Comparison of ENCODE assay signal across 8 mouse cellular contexts in the genomic region with DNA sequence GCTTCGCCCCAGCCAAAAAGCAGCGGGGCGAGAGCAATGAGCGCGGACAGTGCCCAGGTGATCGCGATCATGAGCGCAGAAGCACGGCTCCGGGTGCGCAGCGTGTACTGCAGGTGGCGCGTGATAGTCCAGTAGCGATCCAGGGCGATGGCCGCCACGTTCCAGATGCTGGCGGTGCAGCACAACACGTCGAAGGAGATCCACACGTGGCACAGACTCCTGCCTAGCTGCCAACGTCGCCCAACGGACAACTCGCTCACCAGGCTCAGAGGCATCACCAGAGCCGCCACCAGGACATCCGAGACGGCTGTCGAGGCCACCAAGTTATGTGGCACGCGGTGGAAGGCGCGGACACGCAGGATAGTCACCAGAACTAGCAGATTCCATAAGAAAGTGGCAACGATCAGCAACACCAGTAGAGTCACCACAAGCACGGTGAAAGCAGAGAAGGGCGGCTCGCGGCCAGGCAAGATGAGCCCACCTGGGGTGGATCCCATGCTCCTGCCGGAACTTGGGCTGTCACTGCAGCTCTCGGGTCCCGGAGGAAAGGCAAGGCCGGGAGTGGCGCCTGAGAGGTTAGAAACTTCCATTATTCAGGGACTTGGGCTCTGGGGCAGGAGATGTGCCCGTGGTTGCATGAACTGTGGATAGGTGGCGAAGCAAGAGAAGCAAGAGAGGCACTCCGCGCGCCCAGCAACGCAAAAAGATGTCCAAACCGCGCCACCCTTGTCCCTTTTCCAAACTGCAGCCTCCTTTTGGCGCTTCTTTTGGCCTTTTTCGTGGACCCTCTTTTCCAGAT. TPM values are rescaled to one million over a fixed set of nuclear protein-coding genes. Genes with fewer than 3 reads are reported as not detected.
DNase-seq lines count a peak whose midpoint lies in the region; ATAC-seq and TF ChIP-seq lines count a peak whose summit lies in the region.

No protein-coding gene starts in this region.

- 0 out of 2 replicates have a peak, but pooled peaks cover 14% of the 10 kb centered on the region for H3K4me1 ChIP-seq in kidney, postnatal 0 days (replicated peaks; ENCODE audit: insufficient read depth, low read length)
- peaks cover 14% of the 10 kb centered on the region for H3K4me1 ChIP-seq in hindbrain, embryonic 12.5 days
- peaks cover 11% of the 10 kb centered on the region for H3K4me1 ChIP-seq in midbrain, embryonic 11.5 days (ENCODE audit: control insufficient read depth, insufficient read depth, low read length)

- H3K27me3 ChIP-seq in kidney, postnatal 0 days (ENCODE audit: insufficient read depth, low read length) = peaks cover 13% of the 10 kb centered on the region
- peaks cover 33% of the 10 kb centered on the region for H3K27me3 ChIP-seq in hindbrain, embryonic 12.5 days
- peaks cover 18% of the 10 kb centered on the region for H3K27me3 ChIP-seq in midbrain, embryonic 11.5 days (ENCODE audit: control insufficient read depth, insufficient read depth, low read length)

- no peak overlapping the region for H3K9ac ChIP-seq in kidney, postnatal 0 days (ENCODE audit: low read depth, low read length)
- H3K9ac ChIP-seq in hindbrain, embryonic 12.5 days = no peak overlapping the region
- no peak overlapping the region for H3K9ac ChIP-seq in midbrain, embryonic 11.5 days (ENCODE audit: low read length)

- H3K27ac ChIP-seq in kidney, postnatal 0 days = no peak overlapping the region
- H3K27ac ChIP-seq in hindbrain, embryonic 12.5 days = no peak overlapping the region
- H3K27ac ChIP-seq in midbrain, embryonic 11.5 days (ENCODE audit: low read depth, low read length) = no peak overlapping the region

- H3K36me3 ChIP-seq in kidney, postnatal 0 days (ENCODE audit: insufficient read depth, low read length) = no peaks in the 10 kb centered on the region
- H3K36me3 ChIP-seq in hindbrain, embryonic 12.5 days = no peaks in the 10 kb centered on the region
- no peaks in the 10 kb centered on the region for H3K36me3 ChIP-seq in midbrain, embryonic 11.5 days (ENCODE audit: control insufficient read depth, insufficient read depth, low read length)

- H3K4me2 ChIP-seq in kidney, postnatal 0 days (ENCODE audit: low read length) = peak overlapping the region; percentile 47
- H3K4me2 ChIP-seq in hindbrain, embryonic 12.5 days (replicated peaks) = peak overlapping the region; percentile 55
- peak overlapping the region; percentile 45 for H3K4me2 ChIP-seq in midbrain, embryonic 11.5 days

- no peak for DNase-seq in kidney, postnatal 0 days (ENCODE audit: low spot score)
- no peak for DNase-seq in kidney, postnatal 10 days
- peak; percentile 23 for DNase-seq in embryo, embryonic 10 days (ENCODE audit: low spot score)
- DNase-seq in midbrain, embryonic 11.5 days (ENCODE audit: low spot score, missing footprints) = peak; percentile 95
- DNase-seq in spleen, postnatal 10 days (ENCODE audit: low spot score in 2 of 2) = no peak
- no peak for DNase-seq in adrenal gland, adult 8-10 months
- DNase-seq in heart, adult 11 months = no peak

- 16% methylated on average over 55 of the region's 55 CpGs for WGBS in kidney, postnatal 0 days
- WGBS in hindbrain, embryonic 12.5 days = 12% methylated on average over 55 of the region's 55 CpGs
- 12% methylated on average over 55 of the region's 55 CpGs for WGBS in midbrain, embryonic 11.5 days

- no peaks in the 10 kb centered on the region for H3K9me3 ChIP-seq in kidney, postnatal 0 days (replicated peaks; ENCODE audit: low read length)
- H3K9me3 ChIP-seq in hindbrain, embryonic 12.5 days (replicated peaks) = no peaks in the 10 kb centered on the region
- H3K9me3 ChIP-seq in midbrain, embryonic 11.5 days (ENCODE audit: control insufficient read depth, low read length) = no peaks in the 10 kb centered on the region

- no peak for TF ChIP-seq CTCF in kidney, postnatal 0 days (IDR thresholded peaks at IDR 0.05; ENCODE audit: low read depth)

- H3K4me3 ChIP-seq in kidney, postnatal 0 days (replicated peaks; ENCODE audit: low read depth, low read length) = peak overlapping the region; percentile 13
- peak overlapping the region; percentile 28 for H3K4me3 ChIP-seq in hindbrain, embryonic 12.5 days
- peak overlapping the region; percentile 30 for H3K4me3 ChIP-seq in midbrain, embryonic 11.5 days (ENCODE audit: low read depth, low read length)

- ATAC-seq in kidney, postnatal 0 days (replicated peaks; ENCODE audit: low FRiP score, low read depth) = peak; percentile 49; the same call in 1 of the 2 replicates
- peak; percentile 41; the same call in 1 of the 2 replicates for ATAC-seq in hindbrain, embryonic 12.5 days (ENCODE audit: low FRiP score)
- peak; percentile 56 for ATAC-seq in midbrain, embryonic 11.5 days (ENCODE audit: low FRiP score)

RNA-seq across cellular contexts. Expression of gene Htr5b, which starts 0.5 kb away (rescaled TPM):
- polyA plus RNA-seq in kidney, postnatal 0 days (2015; fragmentation: Nextera tagmentation; extraction: Ambion mirVana) = 1.0 and 1.2 TPM in 2 replicates
- polyA plus RNA-seq in hindbrain, embryonic 12.5 days (2016; fragmentation: Nextera tagmentation; extraction: Ambion mirVana) = not detected in 2 replicates
- 0.14 and 0.20 TPM in 2 replicates for polyA plus RNA-seq in midbrain, embryonic 11.5 days (2014; fragmentation: Nextera tagmentation; extraction: Ambion mirVana)
- not detected for total RNA-seq in adrenal gland, adult 8-10 months (2022)

RNA-seq across cellular contexts. Expression of gene Ddx18, which starts 40.0 kb away (rescaled TPM):
- polyA plus RNA-seq in kidney, postnatal 0 days (2015; fragmentation: Nextera tagmentation; extraction: Ambion mirVana) = 67.9 and 68.7 TPM in 2 replicates
- polyA plus RNA-seq in hindbrain, embryonic 12.5 days (2016; fragmentation: Nextera tagmentation; extraction: Ambion mirVana) = 57.4 and 59.6 TPM in 2 replicates
- 76.3 and 81.0 TPM in 2 replicates for polyA plus RNA-seq in midbrain, embryonic 11.5 days (2014; fragmentation: Nextera tagmentation; extraction: Ambion mirVana)
- 10 to 100 TPM; 43.5 to 51.2 (median 47.0) TPM for total RNA-seq in adrenal gland, adult 8-10 months (2022)

Comparison
In these comparisons a context has a peak if more than half of its experiments do, and no peak if none do; other contexts are left out.
1. DNase-seq: peak in embryo, embryonic 10 days (single experiment) and midbrain, embryonic 11.5 days (single experiment); none in kidney, postnatal 0 days (single experiment), kidney, postnatal 10 days (single experiment), spleen, postnatal 10 days (0 of 2), adrenal gland, adult 8-10 months (single experiment) and heart, adult 11 months (single experiment).
2. Peak in every context shown above with its lines, with median percentiles within 50 percentile points of each other: ATAC-seq, H3K4me2 ChIP-seq and H3K4me3 ChIP-seq.